Mouse (Mus musculus) Patski (cell line): ENCODE data around the gene Capzb. TPM values are rescaled to one million over a fixed set of nuclear protein-coding genes. Genes with fewer than 3 reads are reported as not detected.

Experiments used
- ATAC-seq: fragments of 100-300 bp; one replicate; pipeline ENCODE4 v1.8.0; 2021
- CTCF ChIA-PET: fragments of 350-600 bp; sonication (Branson Sonifier 250); formaldehyde crosslinking; loops from one replicate; lab custom pipeline; 2022; ENCODE audit warnings: inconsistent platforms; lab: Charles Lee
- POLR2A ChIA-PET: fragments of 350-600 bp; sonication (Branson Sonifier 250); formaldehyde crosslinking; loops from one replicate; lab custom pipeline; 2022; ENCODE audit warnings: antibody characterized with exemption, inconsistent platforms; lab: Charles Lee
- DNase-seq: peaks from one replicate; pipeline ENCODE4 v3.0.0-alpha.2; 2011; ENCODE audit warnings: low read depth, low spot score
- H3K27me3 ChIP-seq: fragments of 371-371 bp; one replicate; pipeline ENCODE4 v1.5.1; 2021
- CTCF ChIP-seq: fragments of 100-300 bp; IDR thresholded peaks from one replicate; pipeline ENCODE4 v1.5.1; 2021
- in situ Hi-C: fragments of 300-500 bp; cut with MboI; formaldehyde crosslinking; loops from 3 replicates; pipeline ENCODE4 v1.11.1; 2018; ENCODE audit warnings: low pct_unique_long_range_greater_than_20kb, mixed read lengths
- polyA plus RNA-seq: library from polyadenylated mRNA; unstranded; gene quantifications from one replicate; pipeline ENCODE4 v1.2.3, GENCODE M21; 2021

The Capzb gene
- polyA plus RNA-seq, 1 experiment from 2014 or later: 305 TPM

DNA sequence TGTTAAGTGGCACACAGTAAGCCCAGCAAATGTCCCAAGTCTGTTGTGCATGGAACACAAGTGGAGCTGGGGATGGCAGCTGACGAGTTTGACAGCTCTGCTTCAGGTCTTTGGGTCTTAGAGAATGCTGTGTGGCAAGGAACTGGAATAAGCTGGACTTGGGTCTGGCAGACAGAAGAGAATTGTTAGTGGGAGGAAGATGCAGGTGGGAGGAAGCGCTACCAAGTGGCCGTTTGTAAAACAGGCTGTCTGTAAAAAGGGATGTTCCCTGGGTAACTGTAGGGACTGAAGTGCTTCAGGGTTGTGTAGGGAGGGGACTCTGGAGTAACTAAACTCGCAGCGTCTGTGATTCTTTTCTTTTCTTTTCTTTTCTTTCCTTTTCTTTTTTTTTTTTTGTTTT is 32.4 kb downstream of the Capzb start:
- CTCF ChIA-PET: no interaction called here
- in situ Hi-C loops: no loop called here
- no peaks in the 10 kb centered on the region for H3K27me3 ChIP-seq

DNA sequence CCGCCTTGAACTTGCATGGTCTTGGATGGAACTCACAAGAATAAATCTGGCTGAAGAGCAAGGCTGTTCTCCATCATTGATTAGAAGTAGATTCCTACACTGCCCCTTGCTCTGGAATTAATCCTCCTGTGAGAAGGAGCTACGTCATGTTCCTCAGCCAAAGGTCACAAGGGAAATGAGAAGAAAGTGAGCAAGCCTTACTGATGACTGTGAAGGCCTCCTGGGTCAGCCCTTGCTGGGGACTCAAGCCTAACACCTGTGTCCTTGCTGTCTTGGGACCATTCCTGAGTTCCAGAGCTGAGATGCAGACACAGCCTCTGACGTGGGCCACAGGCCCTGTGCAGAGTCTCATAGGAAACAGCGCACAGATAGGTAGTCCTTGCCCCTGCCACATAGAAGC is 33.2 kb downstream of the Capzb start:
- DNase-seq (no peak), ATAC-seq (no peak)
- H3K27me3 ChIP-seq: no peaks in the 10 kb centered on the region
- in situ Hi-C loops: no loop called here
- POLR2A ChIA-PET: interaction anchor here (0.6 kb wide), 1 partner anchor 117 kb away, joined by 4 read pairs; no protein-coding TSS in a partner anchor
- CTCF ChIA-PET: interaction anchor here (1.0 kb wide), 1 partner anchor 18 kb away, joined by 3 read pairs; no protein-coding TSS in a partner anchor
- TF ChIP-seq CTCF: no peak

More for the DNA sequence above, 32.4 kb downstream of the Capzb start:
- no peak for ATAC-seq
- DNase-seq: no peak
- POLR2A ChIA-PET: interaction anchor here (0.6 kb wide), 1 partner anchor 116 kb away, joined by 4 read pairs; no protein-coding TSS in a partner anchor
- TF ChIP-seq CTCF: no peak

DNA sequence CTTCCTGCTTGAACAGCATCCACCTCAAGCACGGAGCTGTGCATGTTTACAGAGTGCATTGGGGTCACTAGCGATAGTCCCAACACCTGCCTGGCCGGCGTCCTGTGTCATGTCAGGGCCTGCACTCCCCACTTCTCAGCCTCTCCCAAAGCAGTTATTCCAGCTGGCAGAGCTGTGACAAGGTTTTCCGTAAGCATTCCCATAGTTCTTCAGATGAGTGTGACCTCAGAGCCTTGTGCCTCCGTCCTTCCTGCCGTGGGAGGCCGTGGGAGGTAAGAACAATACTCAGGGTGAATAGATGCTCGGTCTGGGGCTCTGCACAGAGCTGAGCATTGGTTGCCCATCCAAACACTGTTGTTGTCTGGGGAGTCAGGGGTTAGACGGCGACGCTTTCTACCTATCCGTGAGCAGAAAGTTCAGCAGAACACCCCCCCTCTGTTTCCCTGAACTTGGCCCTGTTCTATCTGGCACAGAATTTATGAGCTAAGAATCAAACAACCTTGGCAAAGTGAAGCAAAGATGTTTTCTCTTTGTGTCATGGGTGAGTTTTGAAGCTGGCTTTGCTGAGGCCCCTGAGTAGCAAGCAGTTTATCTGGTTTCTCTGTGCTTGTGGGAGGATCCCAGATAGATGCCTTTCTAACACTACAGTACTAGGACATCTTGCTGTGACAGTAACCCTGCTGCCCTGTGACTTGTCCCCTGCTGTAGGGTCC is 34.0 kb downstream of the Capzb start:
- ChIA-PET POLR2A (no interaction called here), CTCF (interaction anchor here (1.0 kb wide), 1 partner anchor 17 kb away, joined by 3 read pairs; no protein-coding TSS in a partner anchor)
- DNase-seq (no peak), ATAC-seq (no peak)
- in situ Hi-C loops: no loop called here
- no peaks in the 10 kb centered on the region for H3K27me3 ChIP-seq
- TF ChIP-seq CTCF: no peak

DNA sequence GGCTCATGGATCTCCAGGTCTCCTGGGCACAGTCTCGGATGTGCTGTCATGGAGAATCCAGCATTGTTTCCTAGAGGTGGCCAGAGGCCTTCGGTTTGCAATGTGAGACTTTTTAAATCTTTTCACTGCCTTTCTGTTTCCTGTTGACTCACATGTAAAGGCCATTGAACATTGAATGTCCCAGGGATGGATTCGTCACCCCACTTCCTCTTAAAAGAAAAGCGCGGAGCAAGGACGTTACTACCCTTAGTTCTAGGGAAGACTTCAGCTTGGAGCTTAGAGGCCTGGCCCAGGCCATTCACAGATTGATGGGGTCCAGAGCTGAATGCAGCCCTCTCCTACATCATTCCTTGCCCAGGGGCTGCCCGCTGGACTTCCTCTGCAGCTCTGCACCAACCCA is 35.2 kb downstream of the Capzb start:
- ChIA-PET POLR2A (interaction anchor here (1.1 to 1.4 kb wide), 2 partner anchors 10 to 18 kb away, joined by 3 read pairs; no protein-coding TSS in a partner anchor), CTCF (no interaction called here)
- TF ChIP-seq CTCF: no peak
- DNase-seq (no peak), ATAC-seq (no peak)
- in situ Hi-C loops: no loop called here
- no peaks in the 10 kb centered on the region for H3K27me3 ChIP-seq

DNA sequence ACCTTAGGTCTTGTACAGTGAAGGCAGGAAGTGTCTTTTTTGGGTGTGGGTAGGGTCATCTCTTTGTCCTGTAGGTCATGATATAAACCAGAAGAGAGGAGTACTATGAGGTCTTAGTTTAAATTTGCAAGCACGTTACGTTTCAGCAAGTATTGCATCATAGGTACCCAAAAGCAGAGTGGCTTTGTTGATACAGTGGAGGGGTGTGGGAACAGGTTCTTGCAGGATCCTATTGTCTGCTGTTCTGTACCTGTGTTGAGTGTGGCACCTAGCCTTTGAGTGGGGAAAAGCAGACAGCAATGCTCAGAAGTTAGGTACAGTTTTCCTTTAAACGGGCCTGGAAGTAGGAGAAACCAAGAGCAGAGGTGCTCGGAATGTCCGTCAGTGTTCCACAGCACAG is 36.6 kb downstream of the Capzb start:
- DNase-seq (no peak), ATAC-seq (no peak)
- POLR2A ChIA-PET: interaction anchor here (1.4 kb wide), 1 partner anchor 17 kb away, joined by 3 read pairs; no protein-coding TSS in a partner anchor
- no peak for TF ChIP-seq CTCF
- CTCF ChIA-PET: interaction anchor here (1.2 kb wide), 1 partner anchor 14 kb away, joined by 3 read pairs; no protein-coding TSS in a partner anchor
- in situ Hi-C loops: no loop called here
- H3K27me3 ChIP-seq: no peaks in the 10 kb centered on the region

DNA sequence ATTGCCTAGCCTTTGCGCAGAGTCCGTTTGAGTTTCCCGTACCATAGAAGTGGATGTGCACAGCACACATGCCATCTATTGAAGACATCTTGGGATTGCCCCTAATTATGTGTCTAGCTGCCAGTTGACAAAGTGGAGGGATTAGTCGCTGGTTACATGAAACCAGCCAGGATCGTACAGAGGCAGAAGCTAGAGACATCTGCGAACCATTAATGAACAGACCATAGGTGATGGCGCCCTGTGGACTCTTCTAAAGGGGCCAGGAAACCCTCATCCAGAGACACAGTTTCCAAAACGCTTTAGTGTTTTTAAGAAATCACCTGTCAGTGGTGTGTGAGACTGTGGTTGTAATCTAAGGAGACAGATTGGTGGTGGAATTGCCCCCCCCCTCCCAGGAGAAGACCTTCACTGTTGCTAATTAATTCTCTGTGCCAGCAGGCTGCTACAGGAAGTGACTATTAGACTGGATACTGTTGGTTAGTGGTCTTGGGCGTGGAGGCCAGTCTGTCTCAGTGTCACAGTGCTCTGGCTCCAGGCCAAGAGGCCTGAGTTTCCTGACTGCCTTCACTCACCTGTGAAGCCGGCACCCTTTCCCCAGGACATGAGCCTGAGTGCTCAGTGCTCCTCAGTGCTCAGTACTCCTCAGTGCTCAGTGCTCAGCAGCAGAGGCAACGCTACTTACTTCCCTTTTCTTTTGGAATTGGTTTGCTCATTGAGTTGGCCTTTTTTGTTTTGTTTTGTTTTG is 37.8 kb downstream of the Capzb start:
- DNase-seq: no peak

DNA sequence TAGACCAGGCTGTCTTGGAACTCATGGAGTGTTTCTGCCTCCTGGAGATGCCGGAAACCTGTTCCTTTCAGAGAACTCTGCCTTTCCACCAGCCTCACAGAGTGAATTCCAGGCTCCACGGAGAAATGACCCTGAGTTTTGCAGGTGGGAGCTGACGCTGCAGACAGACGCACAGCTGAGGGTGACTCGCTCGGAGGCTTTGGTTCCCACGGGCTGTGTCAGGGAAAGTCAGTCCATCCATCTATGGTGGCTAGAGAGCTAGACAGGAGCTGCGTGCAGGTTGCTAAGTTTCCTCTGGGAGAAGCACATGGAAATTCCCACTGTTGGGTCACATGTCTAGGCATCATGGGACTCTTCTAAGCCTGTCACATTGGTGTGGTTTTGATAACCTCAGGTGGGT is 38.5 kb downstream of the Capzb start:
- ChIA-PET POLR2A (interaction anchor here (1.4 kb wide), 1 partner anchor 143 kb away, joined by 3 read pairs; no protein-coding TSS in a partner anchor), CTCF (no interaction called here)
- ATAC-seq (no peak), DNase-seq (no peak)
- H3K27me3 ChIP-seq: no peaks in the 10 kb centered on the region
- TF ChIP-seq CTCF: no peak
- in situ Hi-C loops: no loop called here

More for the DNA sequence above, 37.8 kb downstream of the Capzb start:
- in situ Hi-C loops: no loop called here
- ChIA-PET POLR2A (no interaction called here), CTCF (no interaction called here)
- TF ChIP-seq CTCF: no peak
- H3K27me3 ChIP-seq: no peaks in the 10 kb centered on the region
- ATAC-seq: no peak

DNA sequence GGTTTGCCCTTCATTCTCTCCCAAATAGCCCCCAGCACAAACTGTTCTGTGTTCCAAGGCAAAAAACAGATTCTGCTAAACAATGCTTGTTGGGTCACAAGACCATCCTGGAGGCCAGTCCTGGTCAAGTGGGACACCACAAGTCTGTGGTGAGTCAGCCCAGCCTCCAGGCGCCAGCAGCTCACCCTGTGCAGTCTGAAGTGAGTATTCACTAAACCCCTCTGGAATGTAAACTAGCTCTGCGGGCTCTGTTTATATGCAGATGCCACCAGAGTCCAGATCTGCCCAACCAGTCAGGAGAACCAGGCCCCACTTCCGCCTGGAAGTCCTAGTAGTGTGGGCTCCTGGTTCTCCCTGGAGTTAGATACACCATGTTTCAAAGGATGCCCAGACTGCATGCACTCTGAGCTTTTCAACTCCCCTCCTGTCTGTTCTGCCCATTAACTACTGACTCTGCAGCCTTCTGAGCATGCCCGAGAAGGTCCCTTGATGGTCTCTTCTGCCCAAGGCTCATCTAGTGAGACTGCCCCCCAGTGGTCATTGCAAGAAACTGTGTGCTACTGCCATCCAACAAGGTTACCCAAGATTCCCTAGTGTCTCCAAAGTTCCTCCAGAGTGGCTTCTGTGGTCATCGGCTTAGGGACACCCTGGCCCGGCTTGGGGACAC is 39.9 kb downstream of the Capzb start:
- CTCF ChIA-PET: interaction anchor here (0.8 to 1.4 kb wide), 7 partner anchors 11 to 57 kb away, joined by 3 to 4 read pairs (median 3); no protein-coding TSS in a partner anchor
- peak; percentile 92 for DNase-seq
- in situ Hi-C loops: no loop called here
- POLR2A ChIA-PET: interaction anchor here (1.4 kb wide), 1 partner anchor 144 kb away, joined by 3 read pairs; no protein-coding TSS in a partner anchor
- TF ChIP-seq CTCF: no peak
- no peaks in the 10 kb centered on the region for H3K27me3 ChIP-seq
- peak; percentile 88 for ATAC-seq

DNA sequence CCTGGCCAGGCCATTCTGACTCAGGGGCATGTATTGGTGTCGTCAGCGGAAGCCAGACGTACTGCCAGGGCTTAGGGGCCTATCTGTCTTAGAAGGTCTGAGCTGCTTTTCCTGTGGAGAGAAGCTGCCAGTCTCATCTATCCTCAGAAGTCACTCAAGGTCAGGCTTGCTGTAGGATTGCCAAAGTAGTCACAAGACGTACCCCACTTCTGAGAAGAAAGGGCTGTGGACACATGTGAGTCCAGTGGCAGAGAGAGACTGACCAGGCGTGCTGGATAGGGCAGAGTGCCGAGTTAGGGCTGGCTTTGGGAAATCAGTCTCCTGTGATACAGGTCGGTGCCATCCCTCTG is 40.4 kb downstream of the Capzb start:
- TF ChIP-seq CTCF: no peak
- POLR2A ChIA-PET: no interaction called here
- in situ Hi-C loops: no loop called here
- no peak for DNase-seq
- CTCF ChIA-PET: interaction anchor here (0.8 to 1.4 kb wide), 6 partner anchors 12 to 56 kb away, joined by 3 to 4 read pairs (median 3); no protein-coding TSS in a partner anchor
- no peak for ATAC-seq
- H3K27me3 ChIP-seq: no peaks in the 10 kb centered on the region

DNA sequence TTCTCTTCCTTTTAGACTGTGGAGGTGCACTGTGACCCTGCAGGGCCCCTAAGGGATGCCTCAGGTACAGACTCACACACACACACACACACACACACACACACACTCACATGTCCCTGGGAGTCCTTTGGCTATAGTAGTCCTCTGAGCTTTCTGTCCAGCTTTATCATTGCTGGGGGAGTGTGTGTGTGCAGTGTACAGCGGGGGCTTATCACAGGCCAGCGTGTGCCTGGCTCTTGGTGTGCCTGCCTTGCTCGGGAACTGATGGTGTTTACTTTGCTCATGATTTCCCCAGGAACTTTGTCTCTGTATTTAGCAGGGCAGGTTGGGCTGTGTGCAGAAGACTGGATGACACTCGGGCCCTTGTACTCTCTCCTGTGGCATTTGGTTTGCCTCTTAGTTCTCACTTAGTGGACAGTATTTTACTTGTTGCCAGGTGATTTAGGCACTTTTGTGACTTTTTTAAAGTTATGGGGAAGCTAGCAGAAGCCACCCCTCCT is 41.1 kb downstream of the Capzb start:
- ATAC-seq (no peak), DNase-seq (no peak)
- CTCF ChIA-PET: interaction anchor here (0.7 to 1.4 kb wide), 4 partner anchors 10 to 55 kb away, joined by 3 read pairs; no protein-coding TSS in a partner anchor
- in situ Hi-C loops: no loop called here
- TF ChIP-seq CTCF: no peak
- POLR2A ChIA-PET: no interaction called here
- H3K27me3 ChIP-seq: no peaks in the 10 kb centered on the region
